Mouse (Mus musculus) kidney, adult 8-10 months (tissue): Measurements from ENCODE around the gene Olfr820.
"Not testable (repeated sequence)": the region's sequence is repeated elsewhere in the genome, so short reads cannot be mapped to it uniquely, and the experiment has no call there.

Experiments used
- DNase-seq, 2 experiments: peaks; one replicate each; pipeline ENCODE4 v3.0.0; 2022

Olfr820 gene

DNA sequence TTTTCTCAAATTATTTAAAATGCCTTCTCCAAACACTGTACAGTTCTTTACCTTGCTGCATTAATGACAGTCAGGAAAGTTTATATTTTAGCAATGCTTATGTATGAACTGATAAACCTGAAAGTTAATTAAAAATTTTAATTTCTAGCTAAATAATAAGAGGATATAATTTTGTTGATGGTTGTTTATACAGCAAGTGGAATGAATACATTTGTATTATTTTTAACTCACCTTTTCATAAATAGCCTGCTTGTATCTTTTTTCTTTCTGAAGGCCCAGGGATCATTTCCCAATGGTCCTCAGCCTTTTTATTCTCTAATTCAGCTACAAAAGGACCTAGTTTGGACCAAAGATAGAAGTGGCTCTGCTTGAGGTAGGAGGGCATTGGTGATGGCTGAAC, at the start of gene Olfr820:
Gene Olfr820 (plus strand): TSS at position 301 of the 400 bp plus-strand sequence.
- DNase-seq, result no peak

- not testable (repeated sequence) for DNase-seq
Measured at GRCm38 (mm10) chr10:129966232-129966631, 46.2 kb upstream of the Olfr820 start.

DNA sequence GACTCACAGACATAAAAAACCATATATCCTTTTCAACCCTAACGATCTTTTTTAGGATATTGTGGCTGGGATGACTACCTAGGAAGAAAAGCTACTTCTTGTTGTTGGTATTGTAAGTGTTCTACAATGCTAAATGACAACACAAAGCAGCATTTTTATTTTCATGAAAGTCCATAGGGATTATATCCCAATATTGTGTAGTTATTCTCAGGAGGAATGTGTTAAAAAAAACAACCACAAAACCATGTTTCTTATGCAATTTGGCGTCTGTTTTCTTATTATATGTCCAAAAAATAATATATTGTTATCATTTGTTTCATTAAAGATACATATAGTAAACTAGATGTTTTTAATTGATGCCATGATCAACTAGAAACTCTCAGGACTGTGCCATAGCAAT, 45.3 kb upstream of the Olfr820 start, which contains the start of gene Olfr819:
Gene Olfr819 (minus strand): TSS at position 101 of the 400 bp plus-strand sequence.
- not testable (repeated sequence) for DNase-seq

GRCm38 (mm10) chr10:129972994-129973393, 39.4 kb upstream of the Olfr820 start:
- not testable (repeated sequence) for DNase-seq

DNA sequence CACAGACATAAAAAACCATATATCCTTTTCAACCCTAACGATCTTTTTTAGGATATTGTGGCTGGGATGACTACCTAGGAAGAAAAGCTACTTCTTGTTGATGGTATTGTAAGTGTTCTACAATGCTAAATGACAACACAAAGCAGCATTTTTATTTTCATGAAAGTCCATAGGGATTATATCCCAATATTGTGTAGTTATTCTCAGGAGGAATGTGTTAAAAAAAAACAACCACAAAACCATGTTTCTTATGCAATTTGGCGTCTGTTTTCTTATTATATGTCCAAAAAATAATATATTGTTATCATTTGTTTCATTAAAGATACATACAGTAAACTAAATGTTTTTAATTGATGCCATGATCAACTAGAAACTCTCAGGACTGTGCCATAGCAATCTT, 36.4 kb upstream of the Olfr820 start, which contains the start of gene Olfr247:
Gene Olfr247 (minus strand): TSS at position 101 of the 400 bp plus-strand sequence.
- not testable (repeated sequence) for DNase-seq

DNA sequence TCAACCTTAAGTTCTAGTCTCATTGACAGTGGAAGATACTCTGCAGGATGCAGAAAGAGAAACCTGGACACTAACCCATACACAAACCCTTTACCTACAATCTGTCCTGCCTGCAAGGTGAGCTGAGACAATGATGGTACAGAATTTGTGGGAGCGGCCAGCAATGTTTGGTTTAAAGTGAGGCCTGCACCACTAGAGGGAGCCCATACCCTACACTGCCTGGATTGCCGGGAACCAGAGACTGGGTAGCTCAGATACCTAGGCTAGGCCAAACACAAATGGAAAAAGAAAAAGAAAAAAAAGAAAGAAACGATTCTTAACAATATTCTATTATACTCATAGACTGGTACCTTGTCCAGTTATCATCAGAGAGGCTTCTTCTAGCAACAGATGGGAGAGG, 30.6 kb upstream of the Olfr820 start:
- not testable (repeated sequence) for DNase-seq

- not testable (repeated sequence) for DNase-seq
Measured at GRCm38 (mm10) chr10:129984962-129985361, 27.5 kb upstream of the Olfr820 start, which contains the start of gene Gm10310. Gm10310 (minus strand) TSS chr10:129985062.

GRCm38 (mm10) chr10:130004104-130004503, 8.3 kb upstream of the Olfr820 start:
- DNase-seq, result not testable (repeated sequence)

GRCm38 (mm10) chr10:130005366-130005765, 7.1 kb upstream of the Olfr820 start:
- not testable (repeated sequence) for DNase-seq

GRCm38 (mm10) chr10:130030048-130030447, 17.6 kb downstream of the Olfr820 start, which contains the start of gene Olfr821:
Olfr821 (plus strand) TSS chr10:130030348.
- no peak for DNase-seq

GRCm38 (mm10) chr10:130037096-130037495, 24.7 kb downstream of the Olfr820 start:
- DNase-seq, result no peak
